Mouse (Mus musculus): ENCODE measurements around the gene Tnrc18.
"Not testable (repeated sequence)": the region's sequence is repeated elsewhere in the genome, so short reads cannot be mapped to it uniquely, and the experiment has no call there.

Tnrc18 gene

GRCm38 (mm10) chr5:142817524-142818434 lies at the start of gene Tnrc18:
Tnrc18 (minus strand) TSS chr5:142817662.
- peak; percentile 99 for DNase-seq (ENCODE audit: low spot score in 2 of 2)

GRCm38 (mm10) chr5:142857763-142858229 lies 40.3 kb upstream of the Tnrc18 start:
- DNase-seq (ENCODE audit: low spot score in 2 of 2), result peak; percentile 54 to 83

GRCm38 (mm10) chr5:142856408-142856807 lies 38.9 kb upstream of the Tnrc18 start:
- DNase-seq (ENCODE audit: low spot score in 2 of 2), result no peak

DNA sequence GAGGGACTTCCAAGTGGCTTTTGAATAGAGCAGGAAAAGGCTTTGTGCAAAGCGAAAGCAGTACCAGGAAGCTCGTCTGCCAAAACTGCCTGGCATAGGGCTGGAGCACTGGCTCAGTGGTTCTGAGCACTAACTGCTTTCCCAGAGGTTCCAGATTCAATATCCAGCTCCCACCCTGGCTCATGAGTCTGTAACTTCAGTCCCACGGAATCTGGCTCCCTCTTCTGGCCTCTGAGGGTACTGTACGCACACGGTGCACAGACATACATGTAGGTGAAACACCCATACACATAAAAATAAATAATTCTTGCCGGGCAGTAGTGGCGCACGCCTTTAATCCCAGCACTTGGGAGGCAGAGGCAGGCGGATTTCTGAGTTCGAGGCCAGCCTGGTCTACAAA lies 37.4 kb upstream of the Tnrc18 start:
- peak in 1 of 2 experiments; percentile 43 for DNase-seq (ENCODE audit: low spot score in 2 of 2)

- no peak for DNase-seq (ENCODE audit: low spot score in 2 of 2)
Observed at GRCm38 (mm10) chr5:142853585-142853984, 36.1 kb upstream of the Tnrc18 start.

DNA sequence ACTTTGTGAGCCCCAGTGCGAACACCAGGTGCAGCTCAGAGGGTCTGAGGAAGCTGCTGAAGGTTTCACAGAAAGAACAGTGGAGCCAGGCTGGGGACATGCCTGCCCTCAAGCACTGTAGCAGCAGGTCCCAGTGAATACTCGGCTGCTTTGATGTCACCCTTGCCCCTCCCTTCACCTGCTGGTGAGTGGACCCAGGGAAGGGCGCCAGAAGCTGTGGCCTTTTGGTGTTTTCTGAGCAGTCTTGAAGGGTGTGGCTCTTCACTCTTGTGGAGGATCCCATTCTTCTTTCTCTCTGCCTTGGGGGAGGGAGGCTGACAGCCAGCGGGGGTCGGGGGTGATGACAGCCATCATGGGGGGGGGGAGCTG lies 34.2 kb upstream of the Tnrc18 start:
- DNase-seq (ENCODE audit: low spot score in 2 of 2), result no peak

GRCm38 (mm10) chr5:142850916-142851680 lies 33.6 kb upstream of the Tnrc18 start:
- DNase-seq (ENCODE audit: low spot score in 2 of 2), result no peak

GRCm38 (mm10) chr5:142850476-142850875 lies 33.0 kb upstream of the Tnrc18 start:
- DNase-seq (ENCODE audit: low spot score in 2 of 2), result no peak

- DNase-seq (ENCODE audit: low spot score in 2 of 2), result no peak
Observed at GRCm38 (mm10) chr5:142848911-142849310, 31.4 kb upstream of the Tnrc18 start.

GRCm38 (mm10) chr5:142848149-142848548 lies 30.7 kb upstream of the Tnrc18 start:
- no peak for DNase-seq (ENCODE audit: low spot score in 2 of 2)

GRCm38 (mm10) chr5:142844467-142844866 lies 27.0 kb upstream of the Tnrc18 start:
- DNase-seq (ENCODE audit: low spot score in 2 of 2), result no peak

GRCm38 (mm10) chr5:142842137-142842642 lies 24.7 kb upstream of the Tnrc18 start:
- peak in 1 of 2 experiments; percentile 19 for DNase-seq (ENCODE audit: low spot score in 2 of 2)

DNA sequence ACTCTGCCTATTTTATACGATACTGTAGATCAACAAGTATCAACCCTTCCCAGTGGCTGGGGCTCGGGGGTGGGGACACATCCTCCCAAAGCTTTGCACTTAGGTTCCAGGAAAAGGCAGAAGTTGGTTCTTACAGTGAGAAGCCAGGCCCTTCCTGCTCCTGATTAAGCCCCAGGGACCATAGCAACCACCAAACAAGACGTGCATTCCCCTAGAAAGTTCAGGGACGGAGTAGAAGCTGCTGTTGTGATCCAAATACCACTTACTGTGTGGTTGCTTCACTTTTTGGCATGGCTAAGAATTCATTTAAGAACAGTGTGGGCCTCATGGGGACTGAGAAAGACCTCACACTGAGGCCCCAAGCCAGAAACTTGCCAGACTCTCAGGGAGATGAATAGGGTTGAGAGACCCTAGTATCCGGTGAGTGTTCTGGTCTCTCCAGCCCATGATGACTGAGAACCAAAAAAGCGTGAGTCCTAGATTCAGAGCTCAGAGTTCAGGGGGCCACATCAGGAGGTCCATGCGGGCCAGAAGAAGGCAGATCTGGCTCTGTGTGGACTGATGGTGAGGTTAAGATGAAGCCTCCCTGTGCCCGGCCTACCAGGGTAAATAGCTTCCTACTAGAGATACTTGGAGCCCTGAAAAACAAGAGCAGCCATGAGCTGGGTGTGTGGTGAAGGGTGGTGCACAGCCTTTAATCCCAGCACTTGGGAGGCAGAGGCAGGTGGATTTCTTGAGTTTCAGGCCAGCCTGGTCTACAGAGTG lies 24.1 kb upstream of the Tnrc18 start:
- no peak for DNase-seq (ENCODE audit: low spot score in 2 of 2)

DNA sequence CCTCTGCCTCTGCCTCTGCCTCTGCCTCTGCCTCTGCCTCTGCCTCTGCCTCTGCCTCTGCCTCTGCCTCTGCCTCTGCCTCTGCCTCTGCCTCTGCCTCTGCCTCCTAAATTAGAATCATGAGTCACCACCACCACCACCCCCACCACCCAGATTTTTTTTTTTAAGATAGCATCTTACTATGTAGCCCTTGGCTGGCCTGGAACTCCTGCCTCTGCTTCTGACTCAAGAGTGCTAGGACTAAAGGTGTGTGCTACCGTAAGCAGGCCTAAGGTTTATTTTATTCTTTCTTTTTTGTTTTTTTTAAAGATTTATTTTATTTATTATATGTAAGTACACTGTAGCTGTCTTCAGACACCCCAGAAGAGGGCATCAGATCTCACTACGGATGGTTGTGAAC lies 20.0 kb upstream of the Tnrc18 start:
- DNase-seq (ENCODE audit: low spot score in 2 of 2), result not testable (repeated sequence)

DNA sequence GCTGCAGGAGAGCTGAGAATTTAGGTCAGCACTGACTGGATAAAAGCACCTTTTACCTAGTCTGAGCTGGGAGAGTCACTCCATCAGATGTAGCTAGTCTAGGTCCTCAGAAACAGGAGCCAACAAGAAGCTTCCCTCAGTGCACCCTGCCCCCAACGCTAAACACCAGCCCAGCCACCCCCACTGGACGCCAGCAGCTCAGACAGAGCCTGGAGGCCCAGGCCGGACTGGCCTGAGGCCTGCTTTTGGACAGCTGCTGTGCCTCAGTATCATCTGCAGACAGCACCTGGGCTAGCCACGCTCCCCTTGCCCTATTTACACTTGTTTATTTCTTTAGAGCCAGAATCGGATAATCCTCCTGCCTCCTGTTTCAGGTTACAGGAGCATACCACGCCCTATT lies 19.4 kb upstream of the Tnrc18 start:
- DNase-seq (ENCODE audit: low spot score in 2 of 2), result no peak

DNA sequence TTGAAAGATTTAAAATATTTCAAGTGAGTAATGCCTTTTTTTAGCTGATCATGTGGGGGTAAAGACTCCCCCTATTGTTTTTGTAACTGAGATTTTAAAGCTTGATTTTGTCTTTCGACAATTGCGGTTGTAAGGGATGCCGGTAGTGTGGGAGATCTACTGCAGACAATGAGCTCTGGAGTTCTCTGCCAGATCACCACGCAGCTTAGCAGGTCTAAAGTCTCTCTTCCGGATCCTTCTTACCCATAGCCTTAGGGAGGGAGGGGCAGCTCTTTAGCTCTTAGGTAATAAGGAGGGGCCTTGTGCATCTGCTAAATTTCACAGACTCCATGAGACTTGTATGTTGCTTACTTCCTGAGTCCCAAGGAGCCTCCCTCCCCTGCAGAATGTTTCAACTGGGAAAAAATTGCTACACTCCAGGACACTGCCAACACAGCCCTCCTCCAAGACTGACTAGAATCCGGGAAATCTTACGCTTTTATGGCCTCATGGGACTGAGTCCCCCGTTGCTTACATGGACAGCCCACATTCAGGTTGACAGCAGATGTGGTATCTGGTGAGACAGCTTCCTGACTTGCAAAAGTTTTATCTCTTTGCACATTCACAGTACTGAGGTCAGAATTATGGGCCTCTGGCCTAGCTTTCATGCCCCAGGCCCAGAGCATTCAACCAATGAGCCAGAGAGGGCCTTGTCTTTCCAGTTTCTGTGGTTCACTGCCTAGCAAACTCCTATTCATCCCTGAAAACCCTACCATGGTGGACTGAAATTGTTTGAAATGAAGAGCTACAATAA lies 16.4 kb upstream of the Tnrc18 start:
- no peak for DNase-seq (ENCODE audit: low spot score in 2 of 2)

DNA sequence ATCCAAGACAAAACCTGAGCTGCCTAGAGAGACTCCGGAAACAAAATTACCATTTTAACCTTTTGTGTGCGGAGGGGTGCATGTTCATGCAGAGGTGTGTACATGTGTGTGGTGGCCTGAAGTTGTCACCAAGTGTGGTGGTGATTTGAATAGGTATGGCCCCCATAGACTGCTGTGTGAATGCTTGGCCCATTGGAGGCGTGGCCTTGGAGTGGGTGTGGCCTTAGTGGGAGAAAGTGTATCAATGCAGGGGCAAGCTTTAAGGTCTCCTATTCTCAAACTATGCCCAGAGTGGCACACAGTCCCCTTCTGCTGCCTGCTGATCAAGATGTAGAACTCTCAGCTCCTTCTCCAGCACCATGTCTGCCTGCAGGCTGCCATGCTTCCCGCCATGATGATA lies 8.7 kb upstream of the Tnrc18 start:
- DNase-seq (ENCODE audit: low spot score in 2 of 2), result no peak

GRCm38 (mm10) chr5:142825665-142826064 lies 8.2 kb upstream of the Tnrc18 start:
- no peak for DNase-seq (ENCODE audit: low spot score in 2 of 2)

DNA sequence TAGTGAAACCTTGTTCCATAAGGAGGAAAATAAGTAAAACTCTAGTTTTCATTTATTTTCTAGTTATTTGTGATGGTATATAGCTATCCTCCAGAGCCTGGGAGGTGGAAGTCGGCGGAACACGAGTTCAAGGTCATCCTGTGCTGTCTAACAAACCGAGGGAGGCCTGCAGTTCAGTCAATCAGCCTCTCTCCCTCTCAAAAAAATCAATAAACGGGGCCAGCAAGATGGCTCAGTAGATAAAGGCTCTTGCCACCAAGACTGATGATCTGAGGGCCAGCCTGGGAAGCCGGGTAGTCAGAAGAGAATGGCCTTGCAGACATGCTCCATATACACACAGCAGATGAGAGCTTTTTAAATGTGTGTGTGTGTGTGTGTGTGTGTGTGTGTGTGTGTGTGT lies 6.6 kb upstream of the Tnrc18 start:
- no peak for DNase-seq (ENCODE audit: low spot score in 2 of 2)

- DNase-seq (ENCODE audit: low spot score in 2 of 2), result peak; percentile 66 to 76
Observed at GRCm38 (mm10) chr5:142823096-142824062, 5.9 kb upstream of the Tnrc18 start.

Data from frontal cortex, postnatal 36 days (tissue).